Mouse (Mus musculus) kidney, embryonic 14.5 days (tissue): ENCODE results near the gene Sept10. TPM values are rescaled to one million over a fixed set of nuclear protein-coding genes. Genes with fewer than 3 reads are reported as not detected.

Experiments
- ATAC-seq: fragments of 200-750 bp; cut with Nextera tagmentation; 2 replicates; pipeline ENCODE4 v1.8.0; 2017; ENCODE audit warnings: moderate number of reproducible peaks, mild to moderate bottlenecking, moderate TSS enrichment, moderate library complexity; ENCODE audit not compliant: low FRiP score, low TSS enrichment
- H3K27ac ChIP-seq: fragments of 300-500 bp; sonication (generic); 2 replicates; pipeline ENCODE4 v1.5.1; 2014; ENCODE audit warnings: low read depth, mild to moderate bottlenecking, low read length, moderate library complexity, mixed read lengths
- H3K27me3 ChIP-seq: fragments of 300-500 bp; sonication (generic); 2 replicates; pipeline ENCODE4 v1.6.1; 2014; ENCODE audit warnings: mild to moderate bottlenecking, low read length; ENCODE audit not compliant: control insufficient read depth, insufficient read depth
- H3K36me3 ChIP-seq: fragments of 300-500 bp; sonication (generic); 2 replicates; pipeline ENCODE4 v1.6.1; 2014; ENCODE audit warnings: low read length, mixed read lengths; ENCODE audit not compliant: control insufficient read depth, insufficient read depth
- H3K4me1 ChIP-seq: fragments of 300-500 bp; sonication (generic); 2 replicates; pipeline ENCODE4 v1.6.1; 2014; ENCODE audit warnings: low read length, mixed read lengths; ENCODE audit not compliant: control insufficient read depth, insufficient read depth
- H3K4me2 ChIP-seq: fragments of 300-500 bp; sonication (generic); replicated peaks from 2 replicates; pipeline ENCODE4 v1.6.1; 2014; ENCODE audit warnings: low read depth, mild to moderate bottlenecking, low read length
- H3K4me3 ChIP-seq: fragments of 300-500 bp; sonication (generic); 2 replicates; pipeline ENCODE4 v1.5.1; 2014; ENCODE audit warnings: mild to moderate bottlenecking, low read length
- H3K9ac ChIP-seq: fragments of 300-500 bp; sonication (generic); 2 replicates; pipeline ENCODE4 v1.6.1; 2014; ENCODE audit warnings: low read depth, mild to moderate bottlenecking, low read length, moderate library complexity
- H3K9me3 ChIP-seq: fragments of 300-500 bp; sonication (generic); 2 replicates; pipeline ENCODE4 v1.6.1; 2016; ENCODE audit warnings: low read length; ENCODE audit not compliant: control insufficient read depth
- WGBS: fragments of 180-500 bp; shearing (Covaris S2); extraction: QIAGEN DNeasy Blood & Tissue Kit; methylation state at CpG from one replicate; pipeline ENCODE4 v1.1.7; 2014; 5-methylcytosine and 5-hydroxymethylcytosine counted together
- polyA plus RNA-seq: library from polyadenylated mRNA; unstranded; fragments of >200 nt; fragmentation: Nextera tagmentation; extraction: Ambion mirVana; gene quantifications from 2 replicates; pipeline ENCODE4 v1.2.1, GENCODE M21; 2014

The Sept10 gene
- polyA plus RNA-seq, 1 experiment from 2014 or later = 55.8 TPM

GRCm38 (mm10) chr10:59237757-59238156 is 16.1 kb upstream of the Sept10 start:
- Histone ChIP-seq H3K4me3 (no peak overlapping the region), H3K9ac (no peak overlapping the region), H3K4me1 (no peaks in the 10 kb centered on the region), H3K27me3 (no peaks in the 10 kb centered on the region), H3K27ac (no peak overlapping the region), H3K9me3 (no peaks in the 10 kb centered on the region), H3K4me2 (no peak overlapping the region), H3K36me3 (no peaks in the 10 kb centered on the region)
- WGBS = 35% methylated on average over 3 of the region's 3 CpGs
- ATAC-seq = no peak

GRCm38 (mm10) chr10:59236486-59236885 is 14.8 kb upstream of the Sept10 start:
- H3K36me3 ChIP-seq = no peaks in the 10 kb centered on the region
- no peak for ATAC-seq
- WGBS = 76% methylated on average over 6 of the region's 6 CpGs
- no peaks in the 10 kb centered on the region for H3K4me1 ChIP-seq
- H3K27me3 ChIP-seq = no peaks in the 10 kb centered on the region
- H3K4me2 ChIP-seq = no peak overlapping the region
- no peak overlapping the region for H3K4me3 ChIP-seq
- H3K9me3 ChIP-seq = no peaks in the 10 kb centered on the region
- no peak overlapping the region for H3K9ac ChIP-seq
- no peak overlapping the region for H3K27ac ChIP-seq

GRCm38 (mm10) chr10:59235847-59236246 is 14.2 kb upstream of the Sept10 start:
- Histone ChIP-seq H3K4me2 (no peak overlapping the region), H3K27ac (no peak overlapping the region), H3K36me3 (no peaks in the 10 kb centered on the region), H3K27me3 (no peaks in the 10 kb centered on the region), H3K9me3 (no peaks in the 10 kb centered on the region), H3K4me3 (no peak overlapping the region), H3K9ac (no peak overlapping the region), H3K4me1 (no peaks in the 10 kb centered on the region)
- ATAC-seq = no peak
- 48% methylated on average over 4 of the region's 4 CpGs for WGBS

GRCm38 (mm10) chr10:59235227-59235626 is 13.6 kb upstream of the Sept10 start:
- no peaks in the 10 kb centered on the region for H3K27me3 ChIP-seq
- H3K9me3 ChIP-seq = no peaks in the 10 kb centered on the region
- no peak overlapping the region for H3K4me2 ChIP-seq
- WGBS = 93% methylated on average over 2 of the region's 2 CpGs
- H3K4me3 ChIP-seq = no peak overlapping the region
- H3K36me3 ChIP-seq = no peaks in the 10 kb centered on the region
- H3K27ac ChIP-seq = no peak overlapping the region
- H3K4me1 ChIP-seq = no peaks in the 10 kb centered on the region
- H3K9ac ChIP-seq = no peak overlapping the region
- ATAC-seq = no peak

GRCm38 (mm10) chr10:59229205-59229820 is 7.7 kb upstream of the Sept10 start:
- H3K27me3 ChIP-seq = no peaks in the 10 kb centered on the region
- no peak for ATAC-seq
- WGBS = 78% methylated on average over 4 of the region's 4 CpGs
- H3K4me3 ChIP-seq = no peak overlapping the region
- no peak overlapping the region for H3K27ac ChIP-seq
- no peaks in the 10 kb centered on the region for H3K9me3 ChIP-seq
- H3K4me2 ChIP-seq = no peak overlapping the region
- H3K36me3 ChIP-seq = no peaks in the 10 kb centered on the region
- H3K4me1 ChIP-seq = no peaks in the 10 kb centered on the region
- H3K9ac ChIP-seq = no peak overlapping the region

GRCm38 (mm10) chr10:59225137-59225536 is 3.5 kb upstream of the Sept10 start:
- Histone ChIP-seq H3K4me2 (no peak overlapping the region), H3K36me3 (no peaks in the 10 kb centered on the region), H3K27me3 (no peaks in the 10 kb centered on the region), H3K9ac (no peak overlapping the region), H3K4me3 (no peak overlapping the region), H3K27ac (no peak overlapping the region), H3K4me1 (peaks cover 15% of the 10 kb centered on the region; the same call in 1 of the 2 replicates), H3K9me3 (no peaks in the 10 kb centered on the region)
- no peak for ATAC-seq
- WGBS = 87% methylated on average over 2 of the region's 2 CpGs

GRCm38 (mm10) chr10:59223890-59224289 is 2.2 kb upstream of the Sept10 start:
- Histone ChIP-seq H3K36me3 (no peaks in the 10 kb centered on the region), H3K27me3 (no peaks in the 10 kb centered on the region), H3K27ac (no peak overlapping the region), H3K4me1 (peaks cover 15% of the 10 kb centered on the region; the same call in 1 of the 2 replicates), H3K9me3 (no peaks in the 10 kb centered on the region), H3K4me2 (peak overlapping the region; percentile 99; the same call in 1 of the 2 replicates), H3K9ac (no peak overlapping the region), H3K4me3 (peak overlapping the region; percentile 75; the same call in 1 of the 2 replicates)
- WGBS = 67% methylated on average over 4 of the region's 4 CpGs
- ATAC-seq = no peak

GRCm38 (mm10) chr10:59223301-59223700 is 1.7 kb upstream of the Sept10 start:
- H3K4me1 ChIP-seq = peaks cover 15% of the 10 kb centered on the region; the same call in 1 of the 2 replicates
- peak overlapping the region; percentile 75 for H3K4me3 ChIP-seq
- 28% methylated on average over 14 of the region's 14 CpGs for WGBS
- H3K36me3 ChIP-seq = no peaks in the 10 kb centered on the region
- peak overlapping the region; percentile 93; the same call in 1 of the 2 replicates for H3K9ac ChIP-seq
- no peaks in the 10 kb centered on the region for H3K27me3 ChIP-seq
- H3K9me3 ChIP-seq = no peaks in the 10 kb centered on the region
- no peak overlapping the region for H3K27ac ChIP-seq
- H3K4me2 ChIP-seq = peak overlapping the region; percentile 99
- ATAC-seq = no peak

- ATAC-seq = peak; percentile 51
- H3K27me3 ChIP-seq = no peaks in the 10 kb centered on the region
Measured at GRCm38 (mm10) chr10:59222271-59223101, 839 bp upstream of the Sept10 start.

More at GRCm38 (mm10) chr10:59222271-59223101, 839 bp upstream of the Sept10 start:
- no peaks in the 10 kb centered on the region for H3K36me3 ChIP-seq
- H3K4me1 ChIP-seq = peaks cover 15% of the 10 kb centered on the region; the same call in 1 of the 2 replicates
- H3K4me2 ChIP-seq = peak overlapping the region; percentile 99
- H3K4me3 ChIP-seq = peak overlapping the region; percentile 75
- 3% methylated on average over 42 of the region's 49 CpGs for WGBS
- peak overlapping the region; percentile 93 for H3K9ac ChIP-seq
- H3K9me3 ChIP-seq = no peaks in the 10 kb centered on the region
- peak overlapping the region; percentile 89 for H3K27ac ChIP-seq
